Mouse (Mus musculus) cerebellum, adult 9-11 months (tissue): ENCODE measurements at regions not wholly inside any gene's neighbourhood (a gene's known extent, or its start where the extent isn't known, plus 50 kb on each side); places are given as distances from the start of the nearest gene placed in this dataset.

Source experiments
- DNase-seq: peaks from one replicate; pipeline ENCODE4 v3.0.0; 2022

DNA sequence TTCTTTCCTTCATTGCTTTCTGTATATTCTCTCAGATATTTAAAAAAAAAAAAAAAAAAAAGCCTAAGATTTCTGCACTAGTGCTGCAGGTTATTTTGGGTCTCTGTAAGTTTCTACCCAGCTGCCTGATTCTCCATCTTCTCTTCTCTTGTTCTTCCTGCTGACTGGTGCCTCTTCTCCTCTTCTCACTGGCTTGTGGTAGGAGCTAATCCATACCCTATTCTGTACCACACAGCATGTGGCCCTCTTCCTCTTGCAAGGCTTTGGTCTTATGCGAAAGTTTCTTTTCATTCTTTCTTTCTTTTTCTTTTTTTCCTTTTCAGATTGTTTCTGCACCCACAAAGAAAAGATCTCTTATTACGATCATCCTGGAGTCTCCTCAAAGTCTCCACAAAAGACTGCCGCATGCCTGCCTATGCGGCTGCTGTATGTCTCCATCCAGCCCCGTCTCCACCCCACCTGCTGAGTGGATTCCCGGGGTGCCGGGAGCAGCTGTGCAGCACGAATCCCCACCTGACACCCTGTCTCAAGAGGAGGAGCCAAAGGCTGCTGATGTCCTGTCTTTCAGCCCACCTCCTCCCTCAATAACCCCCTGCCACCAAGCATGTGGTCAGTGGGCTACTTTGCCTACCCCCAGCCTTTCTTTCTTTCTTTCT is 66.3 kb downstream of the Ythdf1 start:
- DNase-seq, result no peak

- DNase-seq, result no peak
These were observed 70.8 kb upstream of the Bhlhe23 start for GRCm38 (mm10) chr2:180847497-180847896.

GRCm38 (mm10) chr2:180845011-180845410 is 68.3 kb upstream of the Bhlhe23 start:
- DNase-seq, result no peak

GRCm38 (mm10) chr2:180843669-180844068 is 67.0 kb upstream of the Bhlhe23 start:
- no peak for DNase-seq

DNA sequence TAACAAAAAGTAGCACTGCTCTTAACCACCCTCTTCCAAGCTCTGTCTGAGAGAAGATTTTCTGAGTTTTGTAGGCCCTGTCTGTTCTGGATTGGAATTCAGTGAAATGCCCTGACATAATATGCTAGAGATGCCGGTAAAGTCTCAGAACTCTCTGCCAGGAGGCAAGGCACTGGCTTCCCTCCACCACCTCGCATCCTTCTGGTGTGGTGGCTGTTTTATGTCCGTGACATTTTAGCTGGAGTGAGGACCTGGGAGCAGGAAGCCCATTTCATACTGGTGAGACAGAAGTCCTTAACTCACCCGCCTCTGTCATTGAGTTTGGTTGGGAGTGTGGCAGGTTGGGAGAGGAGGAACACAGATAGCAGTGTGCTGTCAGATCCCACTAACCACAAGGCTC is 62.4 kb upstream of the Bhlhe23 start:
- DNase-seq, result no peak

- DNase-seq, result no peak
These were observed 61.3 kb upstream of the Bhlhe23 start for GRCm38 (mm10) chr2:180837996-180838395.

DNA sequence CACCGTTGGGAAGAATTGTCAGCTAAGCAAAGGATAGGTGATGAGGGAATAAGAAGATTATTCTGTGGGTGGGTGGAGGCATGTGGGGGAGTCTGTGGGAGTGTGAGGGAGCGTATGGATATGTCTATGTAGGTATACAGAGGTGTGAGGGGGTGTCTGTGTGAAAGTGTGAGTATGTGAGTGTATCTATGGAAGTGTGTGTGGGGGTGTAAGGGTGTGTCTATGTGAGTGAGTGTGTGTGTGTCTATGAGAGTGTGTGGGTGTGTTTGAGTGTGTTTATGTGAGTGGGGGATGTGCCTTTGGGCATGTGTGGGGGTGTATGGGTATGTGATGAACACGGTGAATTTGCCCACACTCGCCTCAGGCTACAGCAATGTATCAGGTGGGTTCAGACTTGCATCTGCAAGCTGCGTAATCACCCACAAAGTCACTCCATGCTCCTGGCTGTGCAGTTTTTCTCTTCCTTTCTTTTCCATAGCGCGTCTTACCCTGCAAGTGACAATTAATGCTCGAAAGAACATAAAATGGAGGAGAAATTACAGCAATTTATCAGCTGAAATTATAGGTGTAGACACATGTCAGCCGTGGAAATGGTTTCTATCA is 60.7 kb upstream of the Bhlhe23 start:
- DNase-seq, result no peak

GRCm38 (mm10) chr2:180835936-180836602 is 59.4 kb upstream of the Bhlhe23 start:
- peak; percentile 21 for DNase-seq

- DNase-seq, result no peak
These were observed 56.0 kb upstream of the Bhlhe23 start for GRCm38 (mm10) chr2:180832711-180833110.

DNA sequence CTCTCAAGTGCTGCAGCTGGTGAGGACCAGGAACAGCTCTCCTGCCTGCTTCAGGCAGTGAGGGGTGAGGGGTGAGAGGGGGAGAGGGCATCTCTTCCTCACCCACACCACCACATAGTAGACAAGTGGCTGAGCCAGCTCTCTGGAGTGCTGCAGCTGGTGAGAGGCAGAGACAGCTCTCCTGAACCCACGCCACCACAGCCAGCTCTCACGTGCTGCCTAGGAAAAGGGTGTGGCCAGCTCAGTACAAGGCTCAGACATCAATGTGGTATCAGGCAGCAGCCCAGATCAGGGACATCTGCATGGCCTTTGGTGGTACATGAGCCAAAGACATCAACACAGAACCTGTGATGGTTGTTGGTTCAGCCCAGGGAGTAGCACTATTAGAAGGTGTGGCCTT is 53.9 kb upstream of the Bhlhe23 start:
- peak; percentile 18 for DNase-seq

DNA sequence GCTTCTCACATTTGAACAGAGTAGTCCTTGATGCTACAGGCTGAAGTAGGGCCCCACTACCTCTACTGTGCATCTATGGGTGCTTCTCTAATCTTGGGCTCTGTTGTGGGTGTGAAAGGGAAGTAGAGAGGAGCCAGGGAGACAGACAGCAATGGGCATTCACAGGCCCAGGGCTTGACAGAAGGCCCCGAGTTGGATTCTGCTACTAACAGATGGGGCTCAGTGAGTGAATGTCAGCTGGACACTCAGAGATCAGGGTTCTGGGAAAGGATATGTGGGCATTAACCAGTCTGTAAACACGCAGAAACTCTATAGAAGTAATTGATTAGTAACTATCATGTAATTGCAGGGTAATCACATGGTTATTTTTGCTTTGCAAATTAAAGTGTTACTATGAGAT is 51.4 kb upstream of the Bhlhe23 start:
- peak; percentile 42 for DNase-seq

DNA sequence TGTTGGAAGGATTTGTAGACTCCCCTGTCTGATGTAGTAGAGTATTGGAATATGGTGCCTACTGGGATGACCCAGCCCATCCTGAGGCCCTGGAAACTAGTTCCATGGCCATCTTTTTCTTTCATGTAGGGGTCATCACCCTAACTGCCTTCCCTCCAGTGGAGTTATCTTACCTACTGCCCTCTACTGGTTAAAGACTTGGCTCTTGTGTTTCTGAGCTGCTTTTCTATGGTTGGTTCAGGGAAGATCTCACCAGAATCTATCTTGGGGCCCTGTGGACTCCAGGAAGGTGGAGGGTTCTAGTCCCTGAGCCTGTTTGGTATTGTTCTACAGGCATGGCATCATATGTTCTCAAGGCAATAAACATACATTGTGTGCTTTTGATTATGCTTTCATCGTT is 50.0 kb upstream of the Bhlhe23 start:
- no peak for DNase-seq
